Mouse (Mus musculus) limb, embryonic 10.5 days (tissue): ENCODE measurements around the gene Pgls. TPM values are rescaled to one million over a fixed set of nuclear protein-coding genes. Genes with fewer than 3 reads are reported as not detected.

Experiments
- DNase-seq: peaks from one replicate; pipeline ENCODE4 v3.0.0-alpha.2; 2017; ENCODE audit warnings: low spot score
- H3K27ac ChIP-seq: fragments of 300-500 bp; sonication (generic); 2 replicates; pipeline ENCODE4 v1.5.1; 2016; ENCODE audit warnings: mild to moderate bottlenecking
- H3K27me3 ChIP-seq: fragments of 300-500 bp; sonication (generic); 2 replicates; pipeline ENCODE4 v1.6.1; 2016; ENCODE audit warnings: low read depth, mild to moderate bottlenecking; ENCODE audit not compliant: poor library complexity, severe bottlenecking
- H3K36me3 ChIP-seq: fragments of 300-500 bp; sonication (generic); 2 replicates; pipeline ENCODE4 v1.6.1; 2016; ENCODE audit warnings: mild to moderate bottlenecking, moderate library complexity
- H3K4me1 ChIP-seq: fragments of 300-500 bp; sonication (generic); 2 replicates; pipeline ENCODE4 v1.6.1; 2016
- H3K4me3 ChIP-seq: fragments of 300-500 bp; sonication (generic); 2 replicates; pipeline ENCODE4 v1.5.1; 2016; ENCODE audit warnings: mild to moderate bottlenecking, moderate library complexity
- H3K9me3 ChIP-seq: fragments of 300-500 bp; sonication (generic); replicated peaks from 2 replicates; pipeline ENCODE4 v1.6.1; 2016; ENCODE audit warnings: mild to moderate bottlenecking
- WGBS: fragments of 180-500 bp; shearing (Covaris S2); methylation state at CpG from one replicate; pipeline ENCODE4 v1.1.7; 2016; 5-methylcytosine and 5-hydroxymethylcytosine counted together
- polyA plus RNA-seq: library from polyadenylated mRNA; unstranded; fragments of >200 nt; fragmentation: Nextera tagmentation; extraction: Ambion mirVana; gene quantifications from 2 replicates; pipeline ENCODE4 v1.2.1, GENCODE M21; 2016

Gene Pgls
- polyA plus RNA-seq, 1 experiment from 2014 or later, result 241 TPM

GRCm38 (mm10) chr8:71560071-71560470 is 31.9 kb upstream of the Pgls start:
- no peak for DNase-seq
- 77% methylated on average over 3 of the region's 3 CpGs for WGBS
- Histone ChIP-seq H3K36me3 (no peaks in the 10 kb centered on the region), H3K9me3 (peaks cover 4% of the 10 kb centered on the region), H3K4me1 (peaks cover 21% of the 10 kb centered on the region), H3K4me3 (no peak overlapping the region), H3K27me3 (peaks cover 98% of the 10 kb centered on the region), H3K27ac (no peak overlapping the region)

GRCm38 (mm10) chr8:71560765-71561164 is 31.2 kb upstream of the Pgls start:
- no peaks in the 10 kb centered on the region for H3K36me3 ChIP-seq
- H3K27me3 ChIP-seq, result peaks cover 97% of the 10 kb centered on the region
- no peak overlapping the region for H3K27ac ChIP-seq
- no peak for DNase-seq
- WGBS, result 85% methylated on average over 5 of the region's 5 CpGs
- no peak overlapping the region for H3K4me3 ChIP-seq
- H3K4me1 ChIP-seq, result peaks cover 21% of the 10 kb centered on the region
- peaks cover 4% of the 10 kb centered on the region for H3K9me3 ChIP-seq

DNA sequence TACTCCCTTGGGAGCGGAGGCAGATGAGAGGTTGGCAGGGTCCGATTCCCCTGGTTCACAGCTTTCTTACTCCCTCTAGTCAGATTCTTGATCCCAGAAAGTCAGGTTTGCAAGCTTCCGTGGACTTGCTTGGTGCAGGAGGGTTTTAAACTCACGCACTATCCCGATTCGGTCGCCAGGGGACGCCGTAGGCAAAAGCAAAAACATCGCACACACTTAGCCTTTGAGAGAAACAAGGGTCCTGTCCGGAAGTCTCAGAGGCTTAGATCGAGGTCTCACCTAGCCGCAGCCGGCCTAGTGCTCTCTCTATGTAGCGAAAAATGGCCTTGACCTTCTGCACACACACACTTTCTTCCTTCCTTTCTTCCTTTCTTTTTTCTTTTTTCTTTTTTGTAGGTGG is 30.6 kb upstream of the Pgls start:
- WGBS, result 3% methylated on average over 15 of the region's 15 CpGs
- H3K27ac ChIP-seq, result no peak overlapping the region
- DNase-seq, result peak; percentile 82
- H3K4me1 ChIP-seq, result peaks cover 21% of the 10 kb centered on the region
- peaks cover 4% of the 10 kb centered on the region for H3K9me3 ChIP-seq
- H3K4me3 ChIP-seq, result no peak overlapping the region; the same call in 1 of the 2 replicates
- H3K27me3 ChIP-seq, result peaks cover 97% of the 10 kb centered on the region
- H3K36me3 ChIP-seq, result no peaks in the 10 kb centered on the region

DNA sequence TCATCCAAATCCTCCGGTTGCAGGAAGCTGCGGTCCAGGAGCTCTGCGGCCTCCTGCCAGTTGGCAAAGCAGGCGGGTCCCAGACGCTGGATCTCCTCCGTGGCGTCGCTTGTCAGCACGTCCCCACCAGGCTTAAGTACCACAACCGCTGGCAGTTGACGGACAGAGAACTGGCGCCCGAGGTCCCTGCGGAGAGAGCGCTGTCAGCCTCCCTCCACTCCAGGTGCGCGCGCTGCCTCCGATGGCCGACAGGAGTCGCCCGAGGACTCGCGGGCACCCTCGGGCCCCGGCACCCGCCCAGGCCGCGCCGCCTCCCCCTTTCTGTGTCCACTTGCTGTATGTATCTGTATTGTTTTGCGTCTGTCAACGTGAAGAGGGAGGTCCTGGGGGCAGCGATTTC is 29.2 kb upstream of the Pgls start:
- 2% methylated on average over 33 of the region's 33 CpGs for WGBS
- H3K27me3 ChIP-seq, result peaks cover 97% of the 10 kb centered on the region
- DNase-seq, result peak; percentile 81

GRCm38 (mm10) chr8:71563992-71564391 is 28.0 kb upstream of the Pgls start:
- Histone ChIP-seq H3K9me3 (peaks cover 4% of the 10 kb centered on the region), H3K27ac (no peak overlapping the region), H3K4me1 (peaks cover 19% of the 10 kb centered on the region), H3K36me3 (no peaks in the 10 kb centered on the region), H3K4me3 (no peak overlapping the region), H3K27me3 (peaks cover 97% of the 10 kb centered on the region)
- 92% methylated on average over 4 of the region's 4 CpGs for WGBS
- no peak for DNase-seq

More for the DNA sequence above, 29.2 kb upstream of the Pgls start:
- Histone ChIP-seq H3K4me1 (peaks cover 21% of the 10 kb centered on the region), H3K27ac (no peak overlapping the region), H3K36me3 (no peaks in the 10 kb centered on the region), H3K9me3 (peaks cover 4% of the 10 kb centered on the region), H3K4me3 (peak overlapping the region; percentile 31)

DNA sequence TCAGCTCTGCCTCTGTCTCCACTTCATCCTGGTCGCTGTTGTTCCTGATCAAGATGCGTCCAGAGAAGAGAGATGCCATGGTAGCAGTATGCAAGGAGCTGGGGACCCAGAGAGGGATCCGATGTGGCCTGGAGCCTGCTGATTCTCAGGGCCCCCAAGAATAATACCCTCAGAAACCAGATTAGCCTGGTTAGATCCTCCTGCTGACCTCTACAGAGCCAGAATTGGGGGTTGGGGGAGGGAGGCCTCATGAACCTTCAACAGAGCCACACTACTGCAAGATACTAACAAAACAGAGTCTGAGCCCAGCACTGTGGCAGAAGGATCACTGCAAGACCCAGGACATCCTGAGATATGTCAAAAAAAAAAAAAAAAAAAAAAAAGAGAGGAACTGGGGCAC is 25.5 kb upstream of the Pgls start, which contains the start of gene Nxnl1:
Nxnl1 (minus strand) TSS at position 101 of the 400 bp plus-strand sequence.
- peaks cover 4% of the 10 kb centered on the region for H3K9me3 ChIP-seq
- H3K4me1 ChIP-seq, result peaks cover 35% of the 10 kb centered on the region
- no peak within 1 kb of the TSS for H3K4me3 ChIP-seq
- H3K27me3 ChIP-seq, result peaks cover 79% of the 10 kb centered on the region
- no peak within 1 kb of the TSS for H3K27ac ChIP-seq
- no peak for DNase-seq
- H3K36me3 ChIP-seq, result no peaks in the 10 kb centered on the region
- WGBS, result 66% methylated on average over 3 of the region's 3 CpGs

DNA sequence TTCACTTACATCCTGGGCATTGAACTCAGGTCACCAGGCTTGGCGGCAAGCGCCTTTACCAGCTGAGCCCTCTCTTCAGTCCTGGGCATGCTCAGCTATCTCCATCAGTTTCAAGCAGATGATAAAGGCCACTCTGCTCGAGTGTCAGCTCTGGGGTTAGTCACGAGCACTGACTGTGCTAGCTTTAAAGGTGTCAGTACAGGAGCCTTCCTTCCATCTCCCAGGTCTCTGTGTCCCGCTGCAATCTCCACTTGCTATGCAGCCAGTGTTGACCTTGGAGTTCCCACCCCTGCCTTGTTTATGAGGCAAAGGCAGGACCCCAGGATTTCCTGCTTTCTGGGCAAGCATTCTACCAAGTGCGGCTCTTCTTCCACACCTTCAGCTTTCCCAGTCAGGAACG is 24.4 kb upstream of the Pgls start:
- 72% methylated on average over 7 of the region's 7 CpGs for WGBS
- no peak for DNase-seq
- Histone ChIP-seq H3K36me3 (no peaks in the 10 kb centered on the region), H3K4me1 (peaks cover 34% of the 10 kb centered on the region), H3K27me3 (peaks cover 75% of the 10 kb centered on the region), H3K9me3 (peaks cover 4% of the 10 kb centered on the region), H3K4me3 (no peak overlapping the region), H3K27ac (no peak overlapping the region)

DNA sequence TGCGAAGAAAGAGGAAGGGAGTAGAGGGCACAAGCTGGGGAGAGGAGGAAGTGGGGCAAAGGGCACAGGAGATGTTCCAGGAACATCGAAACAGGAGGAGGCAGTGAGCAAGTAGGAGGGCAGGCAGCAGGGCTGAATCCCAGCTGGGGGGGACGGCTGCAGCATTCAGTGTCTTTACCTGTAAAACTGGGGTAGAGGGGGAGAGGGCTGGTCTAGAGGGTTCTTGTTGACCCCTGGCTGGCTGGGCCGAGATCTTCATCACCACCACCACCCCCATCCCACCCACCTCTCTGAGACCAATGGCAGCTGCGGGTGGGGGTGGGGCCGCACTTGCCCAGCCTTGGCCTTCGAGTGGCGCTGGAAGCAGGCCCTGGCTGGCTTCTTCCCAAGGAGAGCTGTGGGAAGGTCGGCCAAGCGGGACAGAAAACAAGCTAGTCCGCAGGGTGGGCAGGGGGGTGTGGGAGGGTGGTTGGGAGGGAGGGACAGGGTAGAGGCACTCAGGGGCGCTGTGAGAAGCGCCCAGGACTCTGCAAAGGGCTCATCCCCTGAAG is 23.5 kb upstream of the Pgls start, which contains the start of gene Slc27a1:
Slc27a1 (plus strand) TSS at position 496 of the 551 bp plus-strand sequence.
- Histone ChIP-seq H3K36me3 (no peaks in the 10 kb centered on the region), H3K4me1 (peaks cover 29% of the 10 kb centered on the region), H3K9me3 (peaks cover 4% of the 10 kb centered on the region), H3K27me3 (peaks cover 66% of the 10 kb centered on the region), H3K27ac (peak within 1 kb of the TSS; percentile 61), H3K4me3 (peak within 1 kb of the TSS; percentile 56)
- 9% methylated on average over 13 of the region's 13 CpGs for WGBS
- no peak for DNase-seq

DNA sequence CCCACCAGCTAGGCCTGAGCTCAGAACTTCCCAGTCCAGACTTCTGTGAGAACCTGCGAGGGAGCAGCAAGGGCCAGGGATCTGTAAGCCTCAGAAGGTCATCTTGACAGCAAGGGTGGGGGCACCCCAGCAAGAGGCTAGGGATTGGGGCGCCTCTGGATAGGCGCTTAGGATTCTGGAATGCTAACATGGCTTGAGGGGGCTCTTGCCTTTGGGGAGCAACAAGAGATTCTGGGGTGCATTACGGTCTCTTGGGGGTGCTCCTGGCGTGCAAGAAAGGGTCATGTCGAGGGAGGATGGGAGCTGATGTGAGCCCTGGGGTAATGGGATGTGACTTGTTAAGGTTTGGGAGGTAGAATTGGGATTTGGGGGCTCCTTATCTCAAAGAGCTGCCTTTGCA is 23.0 kb upstream of the Pgls start:
- peak overlapping the region; percentile 56 for H3K4me3 ChIP-seq
- peak overlapping the region; percentile 61 for H3K27ac ChIP-seq
- peaks cover 29% of the 10 kb centered on the region for H3K4me1 ChIP-seq
- 14% methylated on average over 6 of the region's 6 CpGs for WGBS
- H3K27me3 ChIP-seq, result peaks cover 61% of the 10 kb centered on the region
- no peak for DNase-seq
- H3K9me3 ChIP-seq, result peaks cover 4% of the 10 kb centered on the region
- H3K36me3 ChIP-seq, result no peaks in the 10 kb centered on the region

GRCm38 (mm10) chr8:71569366-71570290 is 22.3 kb upstream of the Pgls start:
- H3K4me1 ChIP-seq, result peaks cover 29% of the 10 kb centered on the region
- no peaks in the 10 kb centered on the region for H3K9me3 ChIP-seq
- DNase-seq, result peak; percentile 84
- WGBS, result under 1% methylated on average over 51 of the region's 51 CpGs
- peaks cover 54% of the 10 kb centered on the region for H3K27me3 ChIP-seq
- H3K4me3 ChIP-seq, result peak overlapping the region; percentile 56
- H3K27ac ChIP-seq, result peak overlapping the region; percentile 61
- H3K36me3 ChIP-seq, result no peaks in the 10 kb centered on the region

DNA sequence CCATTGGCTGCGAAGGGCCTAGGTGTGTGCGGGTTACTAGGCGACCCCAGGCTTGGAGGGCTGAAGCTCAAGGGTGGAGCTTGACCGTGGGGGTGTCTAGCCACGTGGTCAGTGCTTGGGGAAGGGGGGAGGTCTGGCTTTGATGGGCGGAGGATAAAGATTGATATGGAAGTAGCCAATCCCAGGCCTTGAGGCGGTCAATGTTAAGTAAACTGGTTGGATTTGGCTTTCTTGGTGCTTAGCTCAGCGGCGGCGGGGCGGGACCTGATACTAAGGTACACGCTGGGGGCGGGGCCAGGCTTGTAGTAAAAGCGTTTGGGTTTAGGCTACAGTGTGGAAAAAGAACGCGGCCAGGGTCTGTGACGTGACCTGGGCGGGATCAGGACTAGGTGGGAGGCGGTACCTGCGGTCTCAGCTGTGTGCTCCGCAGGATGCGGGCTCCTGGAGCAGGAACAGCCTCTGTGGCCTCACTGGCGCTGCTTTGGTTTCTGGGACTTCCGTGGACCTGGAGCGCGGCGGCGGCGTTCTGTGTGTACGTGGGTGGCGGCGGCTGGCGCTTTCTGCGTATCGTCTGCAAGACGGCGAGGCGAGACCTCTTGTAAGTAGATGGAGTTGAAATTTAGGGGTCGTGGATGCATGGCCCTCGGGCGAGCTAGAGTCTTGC is 21.6 kb upstream of the Pgls start:
- peak overlapping the region; percentile 56 for H3K4me3 ChIP-seq
- peaks cover 29% of the 10 kb centered on the region for H3K4me1 ChIP-seq
- H3K27ac ChIP-seq, result peak overlapping the region; percentile 61
- DNase-seq, result peak; percentile 90
- H3K9me3 ChIP-seq, result no peaks in the 10 kb centered on the region
- H3K27me3 ChIP-seq, result peaks cover 49% of the 10 kb centered on the region
- WGBS, result under 1% methylated on average over 41 of the region's 41 CpGs
- no peaks in the 10 kb centered on the region for H3K36me3 ChIP-seq

GRCm38 (mm10) chr8:71572077-71572476 is 19.9 kb upstream of the Pgls start:
- DNase-seq, result no peak
- Histone ChIP-seq H3K4me1 (peaks cover 29% of the 10 kb centered on the region), H3K9me3 (no peaks in the 10 kb centered on the region), H3K36me3 (no peaks in the 10 kb centered on the region), H3K27me3 (peaks cover 33% of the 10 kb centered on the region), H3K27ac (no peak overlapping the region), H3K4me3 (no peak overlapping the region)
- 90% methylated on average over 2 of the region's 2 CpGs for WGBS
